Mouse (Mus musculus) central nervous system, embryonic 18 days (tissue): Measurements from ENCODE around the gene Fut8. TPM values are rescaled to one million over a fixed set of nuclear protein-coding genes. Genes with fewer than 3 reads are reported as not detected.

Source experiments
- polyA plus RNA-seq: library from polyadenylated mRNA; depleted of rRNA; stranded (reverse); fragments of >200 nt; gene quantifications from 2 replicates; pipeline ENCODE4 v1.2.3, GENCODE M21; 2012; rRNA removed

The Fut8 gene
- polyA plus RNA-seq, result 20.0 and 23.5 TPM in 2 replicates

DNA sequence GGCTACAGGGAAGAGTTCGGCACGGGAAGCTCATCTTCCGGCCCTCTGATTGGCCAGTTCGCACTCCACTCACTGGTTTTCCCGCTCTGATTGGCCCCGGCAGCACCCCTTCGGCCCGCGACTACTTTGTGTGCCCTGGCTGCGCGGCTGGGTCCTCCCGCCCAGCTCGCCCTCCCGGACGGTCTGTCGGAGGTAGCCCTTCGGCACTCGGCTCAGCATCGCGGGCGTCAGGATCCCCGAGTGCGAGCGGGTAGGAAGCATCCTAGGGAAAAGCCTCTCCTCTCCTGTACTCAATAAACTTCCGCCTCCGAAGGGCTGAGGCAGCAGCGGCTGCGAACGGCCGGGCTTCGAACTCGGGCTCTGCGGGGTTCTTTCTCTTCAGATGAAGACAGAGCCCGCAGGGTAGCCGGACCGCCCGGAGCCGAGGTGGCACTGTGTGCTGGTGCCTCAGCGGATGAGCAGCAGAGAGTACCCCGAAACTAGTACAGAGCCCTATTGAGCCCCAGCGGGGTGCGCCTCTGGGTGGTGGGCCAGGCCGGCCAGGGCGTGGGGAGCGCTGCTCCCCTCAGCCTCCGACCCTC is at the start of gene Fut8:
TSS of gene Fut8 (plus strand) at position 176 of the 581 bp plus-strand sequence.

